Mouse (Mus musculus): ENCODE measurements at regions not wholly inside any gene's neighbourhood (a gene's known extent, or its start where the extent isn't known, plus 50 kb on each side); places are given as distances from the start of the nearest gene placed in this dataset.

DNA sequence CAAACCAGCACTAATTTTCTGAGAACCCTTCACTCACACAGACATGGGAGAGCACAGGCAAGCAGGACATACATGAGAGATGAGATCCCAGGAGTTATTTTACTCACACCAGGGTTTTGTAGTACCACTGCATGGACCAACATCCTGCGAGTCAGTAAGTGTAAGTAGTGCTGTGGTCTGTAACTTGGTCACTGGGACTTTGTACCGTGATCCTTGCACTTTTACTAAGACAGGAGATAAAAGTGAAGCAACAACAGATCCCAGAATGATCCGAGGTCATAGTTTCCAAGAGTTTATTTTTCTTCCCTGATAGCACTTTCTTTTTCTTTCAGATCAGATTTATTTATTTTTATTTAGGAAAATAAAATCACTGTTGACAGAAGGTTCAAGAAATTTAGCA lies 54.1 kb upstream of the Mtap start:
- no peak for DNase-seq (ENCODE audit: low spot score)

GRCm38 (mm10) chr4:89078485-89078884 lies 58.4 kb upstream of the Mtap start:
- DNase-seq (ENCODE audit: low spot score) = peak; percentile 84

GRCm38 (mm10) chr4:89074705-89075104 lies 62.2 kb upstream of the Mtap start:
- no peak for DNase-seq (ENCODE audit: low spot score)

GRCm38 (mm10) chr4:89070430-89070829 lies 66.5 kb upstream of the Mtap start:
- DNase-seq (ENCODE audit: low spot score) = no peak

DNA sequence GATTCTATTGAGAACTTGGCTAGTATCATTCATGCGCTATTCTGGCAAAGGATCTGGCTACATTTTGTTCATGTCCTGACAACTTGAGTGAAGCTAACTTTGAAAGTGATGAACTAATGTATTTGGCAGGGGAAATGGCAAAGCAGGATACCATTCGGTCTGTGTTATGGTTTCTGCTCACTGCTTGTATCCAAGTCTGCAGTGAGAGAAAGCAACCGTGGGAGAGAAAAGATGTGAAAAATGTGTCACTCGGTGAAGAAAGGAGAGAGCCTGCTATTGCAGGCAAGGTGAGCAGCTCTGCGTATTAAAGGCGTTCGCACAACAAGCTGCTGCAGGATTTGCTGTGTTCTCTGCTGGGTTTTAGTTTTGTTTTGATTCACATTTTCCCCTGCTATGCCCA lies 72.5 kb upstream of the Mtap start:
- DNase-seq (ENCODE audit: low spot score) = no peak

- DNase-seq (ENCODE audit: low spot score) = no peak
These were observed 74.5 kb upstream of the Mtap start for GRCm38 (mm10) chr4:89062384-89062783.

DNA sequence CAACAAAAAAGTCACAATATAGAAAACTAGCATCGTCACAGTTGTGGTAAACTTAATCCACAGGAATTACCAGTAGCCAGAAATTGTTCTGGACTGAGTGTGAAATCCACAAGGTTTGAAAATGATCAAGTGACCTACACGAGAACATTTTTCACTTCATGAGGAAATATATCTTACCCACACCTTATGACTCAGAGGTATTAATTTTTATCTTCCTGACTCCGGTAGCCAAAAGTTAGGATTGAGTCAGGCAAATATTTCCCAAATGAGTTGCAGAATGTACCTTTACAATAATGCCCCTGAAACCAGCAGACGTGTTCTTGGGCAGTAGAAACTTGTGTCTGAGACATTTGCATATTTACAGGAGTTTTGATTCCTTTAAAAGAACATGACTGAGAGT lies 75.3 kb upstream of the Mtap start:
- DNase-seq (ENCODE audit: low spot score) = no peak

DNA sequence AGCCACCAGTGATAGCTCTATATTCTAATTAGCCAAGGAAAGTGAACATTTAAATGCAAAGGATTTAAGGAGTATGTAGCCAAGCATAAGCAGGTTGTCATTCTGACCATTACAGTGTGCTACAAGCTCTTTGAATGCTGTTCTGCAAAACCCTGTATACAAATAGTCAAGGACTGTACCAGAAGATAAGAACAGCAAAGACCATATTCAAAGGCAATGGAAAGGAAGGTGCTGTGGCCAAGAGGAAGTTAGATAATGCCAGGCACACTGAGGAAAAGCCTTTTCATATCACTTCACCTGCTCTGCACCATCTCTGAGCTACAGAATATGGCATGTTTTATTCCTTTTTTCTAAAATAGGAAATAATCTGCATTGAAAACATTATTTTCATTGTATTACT lies 79.3 kb upstream of the Mtap start:
- no peak for DNase-seq (ENCODE audit: low spot score)

- DNase-seq (ENCODE audit: low spot score) = peak; percentile 47
These were observed 79.8 kb upstream of the Mtap start for GRCm38 (mm10) chr4:89057135-89057534.

DNA sequence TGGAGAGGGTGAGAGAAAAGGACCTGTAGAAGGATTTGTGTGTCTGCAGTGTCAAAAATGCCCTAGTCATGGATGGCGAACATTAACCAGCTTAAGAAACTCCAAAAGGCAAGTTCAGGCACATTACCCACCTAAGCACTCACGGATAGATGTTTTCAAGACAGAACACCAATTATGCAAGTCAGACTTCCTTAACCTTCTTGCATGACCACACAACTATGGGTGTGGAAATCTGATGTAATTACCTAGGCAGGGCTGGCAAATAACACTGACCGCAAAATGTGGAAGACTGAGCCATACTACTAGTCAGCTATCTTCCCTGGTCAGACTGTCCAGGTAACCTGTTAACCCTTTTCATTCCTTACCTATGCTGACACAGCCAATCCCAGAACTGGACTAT lies 81.0 kb upstream of the Mtap start:
- no peak for DNase-seq (ENCODE audit: low spot score)

DNA sequence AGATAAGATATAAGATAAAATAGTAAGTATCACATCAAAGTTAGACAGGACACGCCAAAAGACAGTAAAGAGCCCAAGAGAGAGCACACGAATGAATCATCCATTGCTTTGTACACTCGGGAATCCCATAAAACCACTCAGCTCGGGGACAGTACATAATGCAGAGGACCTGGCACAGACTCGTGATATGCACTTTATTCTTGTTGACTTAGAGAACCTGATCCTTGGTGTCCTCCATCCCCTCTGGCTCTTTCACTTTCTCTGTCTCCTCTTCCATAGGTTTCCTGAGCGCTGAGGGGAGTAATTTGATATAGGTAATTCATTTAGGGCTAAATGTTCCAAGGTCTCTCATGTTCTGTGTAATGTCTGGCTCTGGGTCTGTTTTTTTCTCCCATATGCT lies 83.3 kb upstream of the Mtap start:
- peak; percentile 34 for DNase-seq (ENCODE audit: low spot score)

DNA sequence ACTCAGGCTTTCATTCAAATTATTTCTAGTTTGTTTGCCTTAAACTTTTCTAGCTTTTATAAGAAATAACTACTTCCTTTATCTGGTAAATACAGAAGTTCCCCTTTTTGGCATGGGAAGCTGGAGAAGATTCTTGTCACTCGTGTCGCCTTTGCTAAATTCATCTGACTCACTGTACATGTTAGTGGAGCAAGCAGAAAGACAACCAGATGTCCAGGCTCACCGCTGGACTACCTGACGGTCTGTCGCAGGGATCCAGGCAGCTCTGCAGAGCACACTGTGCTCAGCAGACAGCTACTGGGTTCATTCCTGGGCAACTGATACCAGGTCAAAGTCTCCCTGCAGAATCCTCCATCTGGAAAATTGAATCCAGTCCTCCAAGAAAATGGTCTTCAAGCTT lies 85.0 kb upstream of the Mtap start:
- DNase-seq (ENCODE audit: low spot score) = peak; percentile 57

DNA sequence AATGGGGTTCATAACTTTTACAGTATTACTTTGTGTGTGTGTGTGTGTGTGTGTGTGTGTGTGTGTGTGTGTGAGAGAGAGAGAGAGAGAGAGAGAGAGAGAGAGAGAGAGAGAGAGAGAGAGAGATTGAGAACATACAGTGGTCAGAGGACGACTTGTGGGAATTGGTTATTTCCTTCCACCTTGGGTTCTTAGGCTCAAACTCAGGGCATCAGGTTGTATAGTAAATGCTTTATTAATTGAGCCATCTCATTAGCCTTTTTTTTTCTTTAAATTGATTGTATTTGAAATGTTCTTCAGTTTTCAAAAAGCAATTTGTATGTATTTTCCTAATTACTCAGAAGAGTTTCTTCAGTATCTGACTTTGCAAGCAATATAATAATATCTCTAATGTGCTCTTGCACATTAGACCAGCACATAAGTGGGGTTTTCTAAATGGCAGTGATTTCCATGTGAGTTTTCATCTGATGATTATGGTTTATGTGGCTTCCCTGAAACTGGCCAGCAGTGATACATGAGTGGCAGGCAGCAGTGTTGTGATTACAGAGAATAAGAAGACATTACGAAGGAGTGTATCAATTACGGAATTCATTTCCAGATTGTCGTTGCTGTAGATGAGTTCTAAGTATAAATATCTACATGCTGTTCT lies 86.2 kb upstream of the Mtap start:
- peak; percentile 38 for DNase-seq (ENCODE audit: low spot score)

DNA sequence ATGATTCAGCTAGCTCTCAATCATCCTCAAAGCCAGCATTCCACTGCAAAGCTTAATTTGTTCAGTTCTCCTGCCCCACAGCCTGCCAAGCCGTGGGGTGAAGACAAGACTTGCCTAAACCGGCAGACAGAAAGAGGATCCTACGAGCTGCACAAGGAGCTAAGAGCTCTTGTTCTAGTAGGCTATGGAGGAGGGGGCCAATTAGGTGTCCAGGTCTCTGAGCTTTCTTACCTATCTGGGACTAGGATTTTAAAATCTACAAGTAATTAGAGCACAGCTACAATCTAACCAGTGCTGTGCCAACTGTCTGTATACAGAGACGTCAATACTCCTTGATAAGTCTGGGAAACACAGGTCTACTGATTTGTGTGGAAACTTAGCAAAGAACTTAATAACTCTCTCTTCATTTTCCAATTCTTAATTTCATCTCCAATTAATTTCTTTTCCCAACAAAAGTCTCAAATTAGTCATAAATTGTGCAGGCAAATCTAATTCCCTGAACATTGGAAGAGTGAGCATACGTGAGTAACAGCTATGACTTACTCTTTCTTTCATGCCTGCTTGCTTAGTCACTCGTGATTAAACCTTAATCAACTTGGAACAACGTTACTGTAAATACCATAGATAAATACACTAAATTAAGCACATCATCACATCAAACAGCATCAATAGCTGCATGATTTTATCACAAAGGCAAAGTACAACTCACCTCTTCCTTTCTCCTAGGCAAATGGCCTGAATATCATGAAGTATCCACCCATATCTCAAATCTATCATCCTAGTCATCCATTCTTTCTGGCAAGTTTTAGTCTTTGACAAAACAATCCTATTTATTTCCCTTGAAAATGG lies 87.1 kb upstream of the Mtap start:
- DNase-seq (ENCODE audit: low spot score) = peak; percentile 59

DNA sequence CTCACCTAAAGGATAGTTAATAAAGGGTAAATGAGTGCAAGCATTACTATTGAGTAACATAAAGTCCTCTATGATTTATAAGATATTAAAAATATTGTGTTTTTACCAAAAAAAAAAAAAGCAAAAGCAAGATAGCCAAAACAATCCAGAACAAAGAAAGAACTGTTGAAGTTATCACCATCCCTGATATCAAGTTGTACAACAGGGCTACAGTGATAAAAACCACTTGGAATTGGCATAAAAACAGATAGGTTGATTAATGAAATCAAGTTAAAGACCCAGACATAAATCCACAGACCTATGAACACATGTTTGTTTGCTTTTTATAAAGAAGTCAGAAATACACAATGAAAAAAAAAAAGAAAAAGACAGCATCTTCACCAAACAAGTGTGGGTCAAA lies 92.4 kb upstream of the Mtap start:
- no peak for DNase-seq (ENCODE audit: low spot score)

DNA sequence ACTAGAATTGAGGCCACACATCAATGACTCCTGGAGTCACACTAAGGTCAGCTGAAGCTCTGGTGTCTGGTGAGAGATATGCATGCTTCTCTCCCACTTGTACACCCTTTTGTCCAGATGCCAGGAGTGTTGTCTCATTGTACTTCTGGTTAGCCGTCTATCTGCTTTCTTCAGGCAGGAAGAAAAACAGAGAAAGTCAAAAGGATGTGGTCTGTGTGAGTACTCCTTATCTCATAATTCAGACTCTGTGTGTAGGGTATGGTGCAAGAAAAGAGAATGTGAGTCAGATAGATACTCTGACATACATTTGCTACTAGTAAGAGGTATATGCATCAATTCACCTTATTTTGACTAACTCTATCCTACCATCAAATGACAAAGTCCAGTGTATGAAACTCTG lies 92.9 kb upstream of the Mtap start:
- no peak for DNase-seq (ENCODE audit: low spot score)

- peak; percentile 71 for DNase-seq (ENCODE audit: low spot score)
These were observed 96.1 kb upstream of the Mtap start for GRCm38 (mm10) chr4:89040856-89041255.

DNA sequence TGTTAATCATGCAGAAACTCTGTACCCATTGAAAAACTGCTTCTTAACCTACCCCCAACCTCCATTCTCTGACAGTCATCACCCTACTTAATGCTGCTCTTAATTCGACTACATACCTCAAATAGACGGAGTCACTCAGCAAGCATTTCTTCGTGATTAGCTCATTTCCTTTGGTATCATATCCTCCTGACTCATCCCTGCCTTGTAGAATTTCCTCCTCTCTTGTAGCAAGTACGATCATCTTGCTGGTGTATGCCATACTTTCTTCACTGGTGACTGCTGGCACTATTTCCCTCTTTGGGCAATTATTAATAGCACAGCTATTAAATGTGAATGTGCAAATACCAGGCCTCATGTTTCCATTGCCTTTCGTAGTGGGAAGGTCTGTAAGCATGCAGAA lies 98.0 kb upstream of the Mtap start:
- peak; percentile 26 for DNase-seq (ENCODE audit: low spot score)

GRCm38 (mm10) chr4:89038135-89038534 lies 98.8 kb upstream of the Mtap start:
- no peak for DNase-seq (ENCODE audit: low spot score)

DNA sequence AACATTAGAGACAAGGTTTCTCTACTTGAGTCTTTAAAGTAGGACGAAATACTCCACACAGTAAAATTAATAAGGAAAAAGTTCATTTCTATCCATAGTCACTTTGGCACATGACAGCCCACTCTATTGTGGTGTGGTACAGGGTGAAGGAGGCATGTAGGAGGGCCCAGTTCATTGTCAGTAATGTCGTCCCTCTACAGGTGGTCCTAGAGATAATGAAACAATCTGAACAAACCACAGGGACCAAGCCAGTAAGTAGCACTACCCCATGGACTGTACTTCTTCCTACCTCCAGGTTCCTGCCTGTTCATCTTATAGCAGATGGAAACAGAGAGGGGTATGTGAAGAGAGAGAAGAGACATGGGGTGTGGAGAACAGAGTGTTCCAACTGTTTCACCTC lies 102.1 kb upstream of the Mtap start:
- DNase-seq (ENCODE audit: low spot score) = no peak

DNA sequence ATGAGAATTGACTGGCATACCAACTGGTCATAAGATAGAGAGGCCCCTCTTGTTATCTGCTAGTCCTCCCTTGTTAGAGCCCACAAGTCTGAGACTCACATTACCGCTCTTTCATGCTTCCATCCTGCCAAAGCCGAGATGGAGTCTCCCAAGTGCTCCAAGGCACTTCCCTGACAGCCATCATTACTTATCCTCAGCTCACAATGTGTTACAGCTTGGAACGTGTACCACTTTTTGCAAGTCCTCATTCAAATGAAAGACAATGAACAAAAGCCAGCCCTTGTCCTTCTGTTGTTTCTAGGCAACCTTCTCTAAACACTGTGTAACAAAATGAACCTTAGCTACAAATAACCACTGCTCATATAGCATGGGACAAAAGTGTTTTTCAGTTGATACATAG lies 102.6 kb upstream of the Mtap start:
- DNase-seq (ENCODE audit: low spot score) = no peak

- DNase-seq (ENCODE audit: low spot score) = peak; percentile 85
These were observed 124.1 kb upstream of the Mtap start for GRCm38 (mm10) chr4:89012681-89013353.

GRCm38 (mm10) chr4:89008561-89008960 lies 128.4 kb upstream of the Mtap start:
- no peak for DNase-seq (ENCODE audit: low spot score)

All from adipocyte (in vitro differentiated cells).